9 mouse cellular contexts compared by ENCODE assay signal in the genomic region with DNA sequence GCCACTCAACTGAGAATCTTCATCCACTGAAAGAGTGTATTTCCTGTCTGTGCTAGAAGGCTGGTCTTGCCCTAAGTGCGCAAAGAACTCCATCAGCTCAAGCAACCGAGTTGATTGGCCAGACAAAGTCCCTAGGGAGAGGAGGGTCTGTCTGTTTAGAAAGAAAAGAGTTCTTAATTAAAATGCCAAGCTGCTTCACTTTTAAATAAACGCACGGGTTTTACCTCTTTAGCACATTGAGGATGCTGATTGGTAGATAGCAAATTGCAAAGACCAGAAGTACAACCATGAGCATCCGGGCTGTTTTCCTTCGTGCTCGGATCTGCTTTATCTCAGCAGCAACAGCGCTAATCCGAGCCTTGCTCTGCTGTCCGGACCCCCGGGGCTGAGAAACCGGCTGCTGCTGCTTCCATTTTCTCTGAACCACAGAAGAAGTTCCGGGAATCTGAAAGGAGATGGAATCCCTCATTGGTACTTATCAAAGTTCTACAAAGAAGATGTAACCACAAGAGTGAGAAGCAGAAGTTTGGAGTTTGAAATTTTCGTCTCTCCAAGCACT. TPM values are rescaled to one million over a fixed set of nuclear protein-coding genes. Genes with fewer than 3 reads are reported as not detected.
DNase-seq lines count a peak whose midpoint lies in the region; ATAC-seq and TF ChIP-seq lines count a peak whose summit lies in the region.
"Had no signal": no experiment of that assay in that cellular context is flagged by ENCODE, and none has a peak within 500 bp of the region (broad histone marks: within the 10 kb centered on the region; RNA-seq: fewer than 3 reads in every experiment).

No protein-coding gene starts in this region.

- H3K9me3 ChIP-seq in intestine, embryonic 16.5 days (ENCODE audit: control insufficient read depth, low read length): no peaks in the 10 kb centered on the region
- H3K9me3 ChIP-seq in stomach, postnatal 0 days (ENCODE audit: control insufficient read depth, low read length): no peaks in the 10 kb centered on the region

- peak; percentile 8 to 20 for DNase-seq in spleen, postnatal 10 days (ENCODE audit: low spot score in 2 of 2)
- no peak for DNase-seq in spleen, adult 18-20 months
- peak; percentile 78 for DNase-seq in embryo, embryonic 10.5 days (ENCODE audit: low spot score)
- peak; percentile 1 to 17 for DNase-seq in heart, adult 18-20 months
- DNase-seq in stomach, postnatal 0 days (ENCODE audit: low spot score): peak; percentile 18
- DNase-seq in left cerebral cortex, adult 9 months (ENCODE audit: low spot score in 2 of 2): no peak

- H3K36me3 ChIP-seq in intestine, embryonic 16.5 days (ENCODE audit: control insufficient read depth, insufficient read depth, low read length): no peaks in the 10 kb centered on the region
- H3K36me3 ChIP-seq in stomach, postnatal 0 days (ENCODE audit: control insufficient read depth, insufficient read depth, low read length): no peaks in the 10 kb centered on the region

- H3K4me3 ChIP-seq in intestine, embryonic 16.5 days (ENCODE audit: low read length): peak overlapping the region; percentile 47
- H3K4me3 ChIP-seq in stomach, postnatal 0 days (ENCODE audit: low read depth, low read length): peak overlapping the region; percentile 26

- TF ChIP-seq CTCF in stomach, postnatal 0 days (IDR thresholded peaks at IDR 0.05; ENCODE audit: low read depth): no peak

- no peak for TF ChIP-seq EP300 in stomach, postnatal 0 days (optimal IDR thresholded peaks at IDR 0.05)

- no peaks in the 10 kb centered on the region for H3K4me1 ChIP-seq in intestine, embryonic 16.5 days (ENCODE audit: control insufficient read depth, insufficient read depth, low read length)
- no peaks in the 10 kb centered on the region for H3K4me1 ChIP-seq in stomach, postnatal 0 days (replicated peaks; ENCODE audit: control insufficient read depth, insufficient read depth)

- H3K9ac ChIP-seq in intestine, embryonic 16.5 days (ENCODE audit: low read depth, low read length): peak overlapping the region; percentile 65
- no peak overlapping the region for H3K9ac ChIP-seq in stomach, postnatal 0 days (ENCODE audit: low read length)

- H3K27me3 ChIP-seq in intestine, embryonic 16.5 days (replicated peaks; ENCODE audit: control insufficient read depth, insufficient read depth, low read length): no peaks in the 10 kb centered on the region
- no peaks in the 10 kb centered on the region for H3K27me3 ChIP-seq in stomach, postnatal 0 days (ENCODE audit: control insufficient read depth, insufficient read depth, low read length)

- H3K4me2 ChIP-seq in intestine, embryonic 16.5 days (ENCODE audit: low read depth, low read length): peak overlapping the region; percentile 71
- H3K4me2 ChIP-seq in stomach, postnatal 0 days (replicated peaks; ENCODE audit: low read depth): peak overlapping the region; percentile 53

- H3K27ac ChIP-seq in intestine, embryonic 16.5 days (ENCODE audit: low read length): peak overlapping the region; percentile 61
- peak overlapping the region; percentile 31; the same call in 1 of the 2 replicates for H3K27ac ChIP-seq in stomach, postnatal 0 days (replicated peaks)

- peak; percentile 73 for ATAC-seq in intestine, embryonic 16.5 days
- peak; percentile 50 for ATAC-seq in megakaryocyte progenitor cell, adult 5-6 weeks (replicated peaks; ENCODE audit: poor library complexity)
- ATAC-seq in stomach, postnatal 0 days (ENCODE audit: low FRiP score, low TSS enrichment): no peak

- 6% methylated on average over 14 of the region's 14 CpGs for WGBS in intestine, embryonic 16.5 days
- 4% methylated on average over 14 of the region's 14 CpGs for WGBS in stomach, postnatal 0 days

RNA-seq across cellular contexts. Expression of a gene that starts 22.6 kb away (rescaled TPM):
- total RNA-seq in heart, adult 18-20 months (2021): not detected
- not detected in 2 replicates for polyA plus RNA-seq in intestine, embryonic 16.5 days (2015; fragmentation: Nextera tagmentation; extraction: Ambion mirVana)
- total RNA-seq in megakaryocyte progenitor cell, adult 5-6 weeks (2015): not detected in 2 replicates
- total RNA-seq in megakaryocyte progenitor cell, adult 5-6 weeks (2017): not detected in 2 replicates
- polyA plus RNA-seq in stomach, postnatal 0 days (2015; fragmentation: Nextera tagmentation; extraction: Ambion mirVana): not detected in 2 replicates
- total RNA-seq: neutrophil, adult 5-6 weeks had no signal

Comparison
In these comparisons a context has a peak if more than half of its experiments do, and no peak if none do; other contexts are left out.
1. DNase-seq: peak in spleen, postnatal 10 days (2 of 2), embryo, embryonic 10.5 days (single experiment), heart, adult 18-20 months (2 of 2) and stomach, postnatal 0 days (single experiment); none in spleen, adult 18-20 months (0 of 2) and left cerebral cortex, adult 9 months (0 of 2).